Mouse (Mus musculus) kidney, embryonic 16.5 days (tissue): ENCODE data around the gene Wdr59. TPM values are rescaled to one million over a fixed set of nuclear protein-coding genes. Genes with fewer than 3 reads are reported as not detected.

Experiments
- ATAC-seq: fragments of 200-750 bp; cut with Nextera tagmentation; 2 replicates; pipeline ENCODE4 v1.8.0; 2017; ENCODE audit warnings: moderate TSS enrichment; ENCODE audit not compliant: low FRiP score, low TSS enrichment
- H3K27ac ChIP-seq: fragments of 300-500 bp; sonication (generic); 2 replicates; pipeline ENCODE4 v1.5.1; 2014; ENCODE audit warnings: low read length
- H3K27me3 ChIP-seq: fragments of 300-500 bp; sonication (generic); 2 replicates; pipeline ENCODE4 v1.6.1; 2014; ENCODE audit warnings: low read length, control low read depth, mixed read lengths; ENCODE audit not compliant: insufficient read depth
- H3K36me3 ChIP-seq: fragments of 300-500 bp; sonication (generic); 2 replicates; pipeline ENCODE4 v1.6.1; 2014; ENCODE audit warnings: low read length, control low read depth, mixed read lengths; ENCODE audit not compliant: insufficient read depth
- H3K4me1 ChIP-seq: fragments of 300-500 bp; sonication (generic); 2 replicates; pipeline ENCODE4 v1.6.1; 2014; ENCODE audit warnings: low read length, control low read depth, mixed read lengths; ENCODE audit not compliant: insufficient read depth
- H3K4me2 ChIP-seq: fragments of 300-500 bp; sonication (generic); replicated peaks from 2 replicates; pipeline ENCODE4 v1.6.1; 2014; ENCODE audit warnings: low read depth, low read length
- H3K4me3 ChIP-seq: fragments of 300-500 bp; sonication (generic); 2 replicates; pipeline ENCODE4 v1.5.1; 2014; ENCODE audit warnings: mild to moderate bottlenecking, low read length
- H3K9ac ChIP-seq: fragments of 300-500 bp; sonication (generic); replicated peaks from 2 replicates; pipeline ENCODE4 v1.6.1; 2014; ENCODE audit warnings: low read length
- H3K9me3 ChIP-seq: fragments of 300-500 bp; sonication (generic); 2 replicates; pipeline ENCODE4 v1.6.1; 2016; ENCODE audit warnings: low read length, control low read depth
- WGBS: fragments of 180-500 bp; shearing (Covaris S2); extraction: QIAGEN DNeasy Blood & Tissue Kit; methylation state at CpG from one replicate; pipeline ENCODE4 v1.1.7; 2014; 5-methylcytosine and 5-hydroxymethylcytosine counted together
- polyA plus RNA-seq: library from polyadenylated mRNA; unstranded; fragments of >200 nt; fragmentation: Nextera tagmentation; extraction: Ambion mirVana; gene quantifications from 2 replicates; pipeline ENCODE4 v1.2.1, GENCODE M21; 2015

Gene Wdr59
- polyA plus RNA-seq, 1 experiment from 2014 or later, result 7.8 TPM

GRCm38 (mm10) chr8:111528071-111528470, 6.2 kb upstream of the Wdr59 start:
- Histone ChIP-seq H3K4me2 (no peak overlapping the region), H3K27me3 (no peaks in the 10 kb centered on the region), H3K9ac (no peak overlapping the region), H3K4me1 (no peaks in the 10 kb centered on the region), H3K36me3 (no peaks in the 10 kb centered on the region), H3K9me3 (no peaks in the 10 kb centered on the region), H3K27ac (no peak overlapping the region), H3K4me3 (no peak overlapping the region)
- no peak for ATAC-seq
- 81% methylated on average over 5 of the region's 5 CpGs for WGBS

DNA sequence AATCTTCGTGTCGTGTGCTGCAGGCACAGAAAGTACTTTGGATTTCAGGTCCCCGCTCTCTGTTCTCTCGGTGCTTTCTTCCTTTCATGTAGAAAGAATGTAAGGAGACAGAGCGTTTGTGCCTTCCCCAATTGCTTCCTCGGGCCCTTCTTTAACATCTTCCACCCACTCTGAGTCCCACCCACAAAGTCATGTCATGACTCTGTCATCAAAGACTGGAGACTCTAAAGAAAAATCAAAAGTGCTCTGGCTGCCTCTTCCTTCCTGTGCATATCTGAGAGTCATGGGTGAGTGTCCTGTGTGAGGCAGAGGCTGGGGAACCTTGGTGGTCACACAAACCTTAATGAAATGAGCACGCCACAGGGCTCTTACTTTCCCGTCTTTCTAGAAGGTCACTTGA, 5.3 kb upstream of the Wdr59 start:
- Histone ChIP-seq H3K4me1 (0 out of 2 replicates have a peak, but pooled peaks cover 3% of the 10 kb centered on the region), H3K36me3 (no peaks in the 10 kb centered on the region), H3K27me3 (no peaks in the 10 kb centered on the region), H3K4me3 (no peak overlapping the region), H3K27ac (no peak overlapping the region), H3K4me2 (no peak overlapping the region), H3K9me3 (no peaks in the 10 kb centered on the region), H3K9ac (no peak overlapping the region)
- no peak for ATAC-seq
- WGBS, result 64% methylated on average over 8 of the region's 8 CpGs

DNA sequence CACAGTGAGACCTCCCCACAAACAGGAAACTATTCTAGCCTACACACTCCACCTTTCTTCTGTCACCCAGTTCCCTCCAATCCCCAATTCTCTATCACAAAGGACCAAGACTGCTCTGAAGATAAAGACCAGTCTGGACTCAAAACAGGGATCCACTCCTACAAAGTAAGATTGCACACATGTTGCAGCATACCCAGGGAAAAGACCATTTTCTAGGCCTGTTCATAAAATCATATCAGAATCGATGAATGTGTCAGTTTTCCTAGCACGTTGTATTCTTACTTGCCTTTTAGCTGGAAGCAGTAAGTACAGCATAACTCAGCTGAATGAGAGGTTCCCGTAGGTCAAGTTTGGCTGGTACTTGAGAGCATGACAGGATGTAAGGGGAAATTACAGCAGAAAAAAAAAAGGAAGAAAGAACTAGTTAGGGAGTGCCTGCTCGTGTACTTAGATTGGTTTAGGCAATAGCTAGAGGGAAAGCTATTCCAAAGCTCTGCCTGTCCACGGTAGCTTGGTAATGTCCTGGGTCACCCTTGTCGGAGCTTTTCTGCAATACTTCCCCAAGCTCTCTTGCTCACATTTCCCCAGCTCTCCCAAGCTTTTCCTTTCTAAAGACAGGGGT, 4.6 kb upstream of the Wdr59 start:
- Histone ChIP-seq H3K9me3 (no peaks in the 10 kb centered on the region), H3K27ac (no peak overlapping the region), H3K4me2 (no peak overlapping the region), H3K36me3 (no peaks in the 10 kb centered on the region), H3K4me1 (0 out of 2 replicates have a peak, but pooled peaks cover 3% of the 10 kb centered on the region), H3K4me3 (no peak overlapping the region), H3K9ac (no peak overlapping the region), H3K27me3 (no peaks in the 10 kb centered on the region)
- ATAC-seq, result no peak
- 68% methylated on average over 6 of the region's 6 CpGs for WGBS

DNA sequence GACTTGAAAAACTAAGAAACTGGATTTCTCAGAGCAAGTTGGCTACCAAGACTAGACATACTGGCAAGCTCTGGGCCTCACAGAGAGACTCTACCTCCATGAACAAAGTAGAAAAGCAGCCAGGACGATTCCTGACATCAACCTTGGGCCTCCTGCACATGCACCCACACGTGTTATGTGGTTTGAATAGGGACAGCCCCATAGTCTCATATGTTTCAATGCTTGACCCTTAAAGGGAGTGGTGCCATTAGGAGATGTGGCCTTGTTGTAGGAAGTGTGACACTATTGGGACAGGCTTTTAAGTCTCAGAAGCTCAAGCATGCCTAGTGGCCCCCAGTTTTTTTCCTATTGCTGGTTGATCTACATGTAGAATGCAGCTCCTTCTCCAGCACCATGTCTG, 4.4 kb downstream of the Wdr59 start:
- Histone ChIP-seq H3K9ac (no peak overlapping the region), H3K9me3 (no peaks in the 10 kb centered on the region), H3K4me1 (peaks cover 8% of the 10 kb centered on the region; the same call in 1 of the 2 replicates), H3K27ac (no peak overlapping the region), H3K4me2 (no peak overlapping the region), H3K36me3 (peaks cover 4% of the 10 kb centered on the region; the same call in 1 of the 2 replicates), H3K27me3 (no peaks in the 10 kb centered on the region), H3K4me3 (no peak overlapping the region)
- ATAC-seq, result no peak
- WGBS, result 96% methylated on average over 2 of the region's 2 CpGs

DNA sequence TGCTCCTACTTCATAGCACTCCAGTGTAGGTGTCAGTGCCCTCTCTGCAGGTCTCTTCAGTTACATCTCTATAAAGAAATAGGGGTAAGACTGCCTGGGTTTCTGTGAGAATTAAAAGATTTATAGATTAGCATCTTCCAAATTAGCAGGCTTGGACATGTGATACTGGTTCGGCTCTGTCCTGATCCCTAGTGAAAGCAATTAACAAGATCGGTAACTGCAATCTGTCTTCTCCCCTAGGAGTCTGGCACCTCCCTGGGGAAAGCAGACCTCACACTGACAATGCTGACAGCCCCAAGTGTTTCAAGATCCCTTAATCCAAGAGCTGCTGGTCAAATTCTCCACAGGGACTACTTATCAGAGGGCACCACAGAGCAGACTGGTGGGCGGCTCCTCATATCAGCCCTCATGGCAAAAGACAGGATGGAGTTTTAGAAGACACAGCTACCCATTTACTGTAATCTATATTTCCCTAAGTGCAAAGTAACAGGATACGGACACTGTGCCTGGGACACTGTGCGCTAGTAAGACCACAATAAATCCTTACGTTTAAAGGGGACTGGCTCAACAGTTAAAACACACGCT, 5.3 kb downstream of the Wdr59 start:
- peaks cover 5% of the 10 kb centered on the region; the same call in 1 of the 2 replicates for H3K4me1 ChIP-seq
- no peak overlapping the region for H3K4me2 ChIP-seq
- no peak overlapping the region for H3K4me3 ChIP-seq
- H3K9me3 ChIP-seq, result no peaks in the 10 kb centered on the region
- H3K27me3 ChIP-seq, result no peaks in the 10 kb centered on the region
- H3K36me3 ChIP-seq, result peaks cover 4% of the 10 kb centered on the region; the same call in 1 of the 2 replicates
- WGBS, result 58% methylated on average over 7 of the region's 7 CpGs
- no peak for ATAC-seq
- no peak overlapping the region for H3K27ac ChIP-seq
- H3K9ac ChIP-seq, result no peak overlapping the region

- no peaks in the 10 kb centered on the region for H3K9me3 ChIP-seq
- ATAC-seq, result no peak
- no peaks in the 10 kb centered on the region for H3K27me3 ChIP-seq
- peaks cover 4% of the 10 kb centered on the region; the same call in 1 of the 2 replicates for H3K36me3 ChIP-seq
- H3K4me3 ChIP-seq, result no peak overlapping the region
- H3K27ac ChIP-seq, result no peak overlapping the region
- H3K4me1 ChIP-seq, result peaks cover 8% of the 10 kb centered on the region
- no peak overlapping the region for H3K4me2 ChIP-seq
- 88% methylated on average over 8 of the region's 8 CpGs for WGBS
- no peak overlapping the region for H3K9ac ChIP-seq
Observed at GRCm38 (mm10) chr8:111513446-111513845, 8.4 kb downstream of the Wdr59 start.

DNA sequence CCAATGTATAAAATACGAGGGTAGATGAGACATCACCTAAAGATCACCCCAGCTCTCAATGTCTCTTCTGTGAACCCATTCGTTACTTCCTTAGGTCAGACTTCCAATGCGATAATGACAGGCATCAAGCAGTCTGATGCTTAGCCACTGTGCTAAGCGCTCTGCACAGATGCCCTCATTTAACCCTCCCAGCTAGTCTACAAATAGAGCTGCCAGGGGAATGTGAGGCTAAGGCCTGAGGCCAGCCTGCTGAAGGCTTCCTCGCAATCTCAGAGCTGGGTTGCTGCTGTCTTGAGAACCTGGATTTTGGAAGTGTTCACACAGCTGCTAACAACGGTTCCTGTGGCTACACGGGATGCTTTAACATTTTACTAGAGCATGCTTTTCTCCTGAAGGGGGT, 9.0 kb downstream of the Wdr59 start:
- Histone ChIP-seq H3K36me3 (peaks cover 4% of the 10 kb centered on the region; the same call in 1 of the 2 replicates), H3K27ac (no peak overlapping the region), H3K9ac (no peak overlapping the region), H3K4me1 (peaks cover 8% of the 10 kb centered on the region), H3K4me2 (no peak overlapping the region), H3K9me3 (no peaks in the 10 kb centered on the region), H3K27me3 (no peaks in the 10 kb centered on the region), H3K4me3 (no peak overlapping the region)
- ATAC-seq, result no peak
- WGBS, result 85% methylated on average over 7 of the region's 7 CpGs

DNA sequence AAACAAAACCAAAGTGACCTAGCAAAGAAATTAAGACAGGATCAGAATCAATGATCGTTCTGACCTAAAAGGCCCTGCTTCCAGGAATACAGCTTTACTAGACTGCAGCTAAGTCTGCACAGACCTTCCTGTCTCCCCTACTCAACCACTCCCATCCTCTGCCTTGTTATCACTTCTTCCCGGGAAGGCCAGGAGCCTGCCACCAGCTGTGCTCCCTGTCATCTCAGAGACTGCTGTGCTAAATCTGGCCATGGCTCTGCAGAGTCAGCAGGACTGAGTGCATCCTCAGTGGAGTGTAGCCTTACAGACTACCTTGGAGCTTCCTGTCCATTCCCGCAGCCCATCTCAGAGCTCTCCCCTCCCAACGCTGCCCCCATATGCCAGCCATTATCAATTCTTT, 11.5 kb downstream of the Wdr59 start:
- 43% methylated on average over 4 of the region's 4 CpGs for WGBS
- Histone ChIP-seq H3K9me3 (0 out of 2 replicates have a peak, but pooled peaks cover 3% of the 10 kb centered on the region), H3K27ac (peak overlapping the region; percentile 30; the same call in 1 of the 2 replicates), H3K4me2 (no peak overlapping the region), H3K36me3 (no peaks in the 10 kb centered on the region), H3K4me1 (peaks cover 8% of the 10 kb centered on the region), H3K9ac (no peak overlapping the region), H3K27me3 (no peaks in the 10 kb centered on the region), H3K4me3 (no peak overlapping the region)
- ATAC-seq, result peak; percentile 69; the same call in 1 of the 2 replicates

- H3K4me3 ChIP-seq, result no peak overlapping the region
- WGBS, result 86% methylated on average over 11 of the region's 11 CpGs
- H3K9ac ChIP-seq, result no peak overlapping the region
- no peak overlapping the region for H3K4me2 ChIP-seq
- H3K27ac ChIP-seq, result no peak overlapping the region
- 0 out of 2 replicates have a peak, but pooled peaks cover 3% of the 10 kb centered on the region for H3K9me3 ChIP-seq
- no peak for ATAC-seq
- H3K4me1 ChIP-seq, result peaks cover 8% of the 10 kb centered on the region
- H3K27me3 ChIP-seq, result no peaks in the 10 kb centered on the region
- H3K36me3 ChIP-seq, result no peaks in the 10 kb centered on the region
Observed at GRCm38 (mm10) chr8:111509278-111509677, 12.6 kb downstream of the Wdr59 start.

- ATAC-seq, result no peak
- 33% methylated on average over 2 of the region's 2 CpGs for WGBS
- Histone ChIP-seq H3K27me3 (no peaks in the 10 kb centered on the region), H3K36me3 (0 out of 2 replicates have a peak, but pooled peaks cover 5% of the 10 kb centered on the region), H3K4me2 (no peak overlapping the region), H3K4me1 (peaks cover 8% of the 10 kb centered on the region), H3K27ac (0 out of 2 replicates have a peak overlapping the region, but pooled peaks have one; percentile 6), H3K9me3 (0 out of 2 replicates have a peak, but pooled peaks cover 3% of the 10 kb centered on the region), H3K9ac (no peak overlapping the region), H3K4me3 (no peak overlapping the region)
Observed at GRCm38 (mm10) chr8:111508566-111508965, 13.3 kb downstream of the Wdr59 start.
